ENCODE assay signal across 12 mouse cellular contexts in genomic region chr7:101027623-101028443, GRCm38 (mm10). TPM values are rescaled to one million over a fixed set of nuclear protein-coding genes. Genes with fewer than 3 reads are reported as not detected.
A peak's percentile ranks its signal among the peaks of the same experiment; 100 is the strongest.
DNase-seq lines count a peak whose midpoint lies in the region; ATAC-seq and TF ChIP-seq lines count a peak whose summit lies in the region.
"Had no signal": no experiment of that assay in that cellular context is flagged by ENCODE, and none has a peak within 500 bp of the region (broad histone marks: within the 10 kb centered on the region; RNA-seq: fewer than 3 reads in every experiment).

No protein-coding gene starts in this region.

- ATAC-seq in heart, embryonic 11.5 days (replicated peaks; ENCODE audit: insufficient number of reproducible peaks, low FRiP score, low TSS enrichment): no peak
- ATAC-seq in heart, postnatal 0 days (ENCODE audit: insufficient read depth, low read depth): no peak
- peak; percentile 82 for ATAC-seq in megakaryocyte, adult 5-6 weeks (ENCODE audit: poor library complexity, severe bottlenecking)
- ATAC-seq: hindbrain, embryonic 16.5 days had no signal

- no peaks in the 10 kb centered on the region for H3K9me3 ChIP-seq in heart, embryonic 11.5 days (replicated peaks; ENCODE audit: control insufficient read depth, low read length)
- no peaks in the 10 kb centered on the region for H3K9me3 ChIP-seq in heart, postnatal 0 days (replicated peaks; ENCODE audit: control insufficient read depth, low read length)
- H3K9me3 ChIP-seq: limb, embryonic 15.5 days had no signal

- H3K27ac ChIP-seq in heart, adult 2 months: peak overlapping the region; percentile 23
- no peak overlapping the region for H3K27ac ChIP-seq in heart, embryonic 11.5 days (ENCODE audit: low read depth, low read length)
- H3K27ac ChIP-seq in heart, postnatal 0 days (ENCODE audit: low read depth): no peak overlapping the region
- H3K27ac ChIP-seq: limb, embryonic 15.5 days had no signal

- H3K4me1 ChIP-seq in heart, adult 2 months (ENCODE audit: control insufficient read depth, insufficient read depth, low read length): peaks cover 10% of the 10 kb centered on the region
- H3K4me1 ChIP-seq in heart, embryonic 11.5 days (ENCODE audit: control insufficient read depth, insufficient read depth, low read length): no peaks in the 10 kb centered on the region
- 0 out of 2 replicates have a peak, but pooled peaks cover 8% of the 10 kb centered on the region for H3K4me1 ChIP-seq in heart, postnatal 0 days (ENCODE audit: control insufficient read depth, insufficient read depth)

- intact Hi-C loops in heart, adult 2 months (cut with DNase I): loop anchor here (2.0 kb wide), 1 partner anchor 15 kb away; the partner anchor contains the start of gene P2ry2

- H3K27me3 ChIP-seq in heart, adult 2 months (ENCODE audit: control insufficient read depth, insufficient read depth, low read length): no peaks in the 10 kb centered on the region
- 0 out of 2 replicates have a peak, but pooled peaks cover 2% of the 10 kb centered on the region for H3K27me3 ChIP-seq in heart, embryonic 11.5 days (ENCODE audit: control insufficient read depth, insufficient read depth, low read length)
- H3K27me3 ChIP-seq in heart, postnatal 0 days (ENCODE audit: control insufficient read depth, insufficient read depth, low read length): 0 out of 2 replicates have a peak, but pooled peaks cover 5% of the 10 kb centered on the region
- H3K27me3 ChIP-seq: limb, embryonic 15.5 days had no signal

- TF ChIP-seq EP300 in heart, adult 2 months (IDR thresholded peaks at IDR 0.05; ENCODE audit: insufficient read depth, low read depth, low read length): no peak
- no peak for TF ChIP-seq EP300 in heart, postnatal 0 days (IDR thresholded peaks at IDR 0.05; ENCODE audit: low read depth)

- no peak overlapping the region for H3K4me2 ChIP-seq in heart, embryonic 11.5 days
- no peak overlapping the region for H3K4me2 ChIP-seq in heart, postnatal 0 days (ENCODE audit: low read depth, low read length)
- H3K4me2 ChIP-seq: limb, embryonic 15.5 days had no signal

- TF ChIP-seq CTCF in heart, adult 2 months (IDR thresholded peaks at IDR 0.05): no peak
- no peak for TF ChIP-seq CTCF in heart, postnatal 0 days (IDR thresholded peaks at IDR 0.05; ENCODE audit: low read depth)

- DNase-seq in heart, adult 2 months: peak in 1 of 2 experiments; percentile 49
- DNase-seq in CD4-positive, CD25-positive, alpha-beta regulatory T cell, adult 2 months (ENCODE audit: low read depth, low spot score): peak; percentile 51
- peak; percentile 45 for DNase-seq in heart, postnatal 0 days (ENCODE audit: low spot score)
- DNase-seq in adrenal gland, adult 18-20 months (ENCODE audit: low spot score in 2 of 2): no peak
- DNase-seq in kidney, adult 11 months: no peak
- DNase-seq in left cerebral cortex, adult 9 months (ENCODE audit: low spot score in 2 of 2): no peak
- DNase-seq: gastrocnemius, postnatal 25 days; right cerebral cortex, adult 18-20 months had no signal

- H3K36me3 ChIP-seq in heart, adult 2 months (ENCODE audit: control insufficient read depth, insufficient read depth, low read length): no peaks in the 10 kb centered on the region
- H3K36me3 ChIP-seq in heart, embryonic 11.5 days (ENCODE audit: control insufficient read depth, insufficient read depth, low read length): no peaks in the 10 kb centered on the region
- H3K36me3 ChIP-seq in heart, postnatal 0 days (replicated peaks; ENCODE audit: control insufficient read depth, insufficient read depth, low read length): no peaks in the 10 kb centered on the region
- H3K36me3 ChIP-seq: limb, embryonic 15.5 days had no signal

- no peak overlapping the region for H3K4me3 ChIP-seq in heart, adult 2 months
- no peak overlapping the region for H3K4me3 ChIP-seq in heart, embryonic 11.5 days (ENCODE audit: low read depth, low read length)
- no peak overlapping the region for H3K4me3 ChIP-seq in heart, postnatal 0 days (ENCODE audit: low read depth, low read length)
- H3K4me3 ChIP-seq: limb, embryonic 15.5 days had no signal

- TF ChIP-seq POLR2A in heart, adult 2 months (IDR thresholded peaks at IDR 0.05; ENCODE audit: insufficient read depth, low read depth, low read length): no peak

- H3K79me2 ChIP-seq in heart, adult 2 months (replicated peaks; ENCODE audit: control insufficient read depth, insufficient read depth, low read length): no peaks in the 10 kb centered on the region

- 60% methylated on average over 10 of the region's 10 CpGs for WGBS in heart, adult 2 months
- WGBS in heart, embryonic 11.5 days (ENCODE audit: insufficient replicate concordance): 69% methylated on average over 10 of the region's 10 CpGs
- 74% methylated on average over 10 of the region's 10 CpGs for WGBS in heart, postnatal 0 days

- H3K9ac ChIP-seq in heart, adult 2 months (ENCODE audit: low read depth, low read length): no peak overlapping the region
- H3K9ac ChIP-seq in heart, embryonic 11.5 days (ENCODE audit: low read depth, low read length): no peak overlapping the region
- H3K9ac ChIP-seq in heart, postnatal 0 days (replicated peaks; ENCODE audit: low read depth, low read length): no peak overlapping the region
- H3K9ac ChIP-seq: limb, embryonic 15.5 days had no signal

RNA-seq across cellular contexts. Expression of gene P2ry2, which starts 15.2 kb away (rescaled TPM):
- 10 to 100 TPM; 22.3 to 32.6 TPM for total RNA-seq in heart, adult 2 months (2021)
- 40.4 and 46.8 TPM in 2 replicates for polyA plus RNA-seq in heart, adult 2 months (2012; rRNA removed)
- polyA plus RNA-seq in heart, embryonic 11.5 days (2014; fragmentation: Nextera tagmentation; extraction: Ambion mirVana): 0.54 and 0.68 TPM in 2 replicates
- total RNA-seq in heart, postnatal 0 days (2014; rRNA removed; ENCODE audit: low replicate concordance): 8.0 and 12.9 TPM in 2 replicates
- polyA plus RNA-seq in heart, postnatal 0 days (2015; fragmentation: Nextera tagmentation; extraction: Ambion mirVana): 3.0 and 3.8 TPM in 2 replicates
- total RNA-seq in megakaryocyte, adult 5-6 weeks (2015): 1.6 and 2.1 TPM in 2 replicates
- 3.6 and 3.7 TPM in 2 replicates for total RNA-seq in megakaryocyte, adult 5-6 weeks (2017)
- total RNA-seq in adrenal gland, adult 18-20 months (2021): 1 to 10 TPM; 1.7 to 4.7 TPM

RNA-seq across cellular contexts. Expression of gene P2ry6, which starts 53.4 kb away (rescaled TPM):
- 1 to 10 TPM; 3.6 to 4.2 TPM for total RNA-seq in heart, adult 2 months (2021)
- polyA plus RNA-seq in heart, adult 2 months (2012; rRNA removed): 9.6 and 11.1 TPM in 2 replicates
- polyA plus RNA-seq in heart, embryonic 11.5 days (2014; fragmentation: Nextera tagmentation; extraction: Ambion mirVana): 2.1 and 2.8 TPM in 2 replicates
- total RNA-seq in heart, postnatal 0 days (2014; rRNA removed; ENCODE audit: low replicate concordance): 1.0 and 4.5 TPM in 2 replicates
- polyA plus RNA-seq in heart, postnatal 0 days (2015; fragmentation: Nextera tagmentation; extraction: Ambion mirVana): 3.5 and 3.9 TPM in 2 replicates
- 32.8 and 34.2 TPM in 2 replicates for total RNA-seq in megakaryocyte, adult 5-6 weeks (2015)
- total RNA-seq in megakaryocyte, adult 5-6 weeks (2017): 12.0 and 12.9 TPM in 2 replicates
- 1 to 10 TPM; 3.1 to 5.4 TPM for total RNA-seq in adrenal gland, adult 18-20 months (2021)

Comparison
In these comparisons a context has a peak if more than half of its experiments do, and no peak if none do; other contexts are left out.
1. DNase-seq: peak in CD4-positive, CD25-positive, alpha-beta regulatory T cell, adult 2 months (single experiment) and heart, postnatal 0 days (single experiment); none in adrenal gland, adult 18-20 months (0 of 2), kidney, adult 11 months (single experiment) and left cerebral cortex, adult 9 months (0 of 2).